Mouse (Mus musculus) liver, embryonic 14.5 days (tissue): ENCODE data around the gene Apoa1.

ENCODE experiments used
- CTCF ChIP-seq: IDR thresholded peaks from 2 replicates; pipeline ENCODE4 v1.5.1; 2016; ENCODE audit warnings: antibody characterized with exemption, low read depth, control low read depth
- EP300 ChIP-seq: IDR thresholded peaks from 2 replicates; pipeline ENCODE4 v1.6.1; 2016; ENCODE audit warnings: antibody characterized with exemption, low read depth

DNA sequence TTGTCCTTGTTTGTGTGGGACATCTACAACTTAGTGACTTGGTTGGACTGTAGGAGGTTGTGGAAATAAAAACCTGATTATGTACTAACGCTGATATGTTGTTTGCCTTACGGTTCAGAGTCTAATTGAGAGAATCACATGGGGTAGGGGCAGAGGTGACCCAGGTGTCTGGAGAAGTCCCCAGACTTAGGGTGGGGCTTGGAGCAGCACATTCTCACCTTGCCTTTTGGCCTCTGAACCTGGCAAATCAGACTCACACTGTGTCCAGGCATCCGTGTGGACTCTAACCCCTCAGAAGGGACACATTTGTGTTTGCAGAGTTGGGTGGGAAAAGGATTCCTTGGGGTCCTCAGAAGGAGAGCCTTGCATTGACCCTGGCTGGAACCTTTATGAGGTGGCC is 4.3 kb upstream of the Apoa1 start:
- TF ChIP-seq CTCF: no peak
- no peak for TF ChIP-seq EP300
